Mouse (Mus musculus): Measurements from ENCODE around the gene Mov10l1. TPM values are rescaled to one million over a fixed set of nuclear protein-coding genes. Genes with fewer than 3 reads are reported as not detected.

Gene Mov10l1
- polyA plus RNA-seq, 1 experiment from 2014 or later = 0.05 TPM

GRCm38 (mm10) chr15:89076156-89076731 is 93.5 kb downstream of the Mov10l1 start:
- peak; percentile 68; the same call in 1 of the 2 replicates for ATAC-seq
- WGBS = under 1% methylated on average over 27 of the region's 39 CpGs
- H3K4me1 ChIP-seq (ENCODE audit: control insufficient read depth, insufficient read depth, low read depth, low read length) = peaks cover 28% of the 10 kb centered on the region

DNA sequence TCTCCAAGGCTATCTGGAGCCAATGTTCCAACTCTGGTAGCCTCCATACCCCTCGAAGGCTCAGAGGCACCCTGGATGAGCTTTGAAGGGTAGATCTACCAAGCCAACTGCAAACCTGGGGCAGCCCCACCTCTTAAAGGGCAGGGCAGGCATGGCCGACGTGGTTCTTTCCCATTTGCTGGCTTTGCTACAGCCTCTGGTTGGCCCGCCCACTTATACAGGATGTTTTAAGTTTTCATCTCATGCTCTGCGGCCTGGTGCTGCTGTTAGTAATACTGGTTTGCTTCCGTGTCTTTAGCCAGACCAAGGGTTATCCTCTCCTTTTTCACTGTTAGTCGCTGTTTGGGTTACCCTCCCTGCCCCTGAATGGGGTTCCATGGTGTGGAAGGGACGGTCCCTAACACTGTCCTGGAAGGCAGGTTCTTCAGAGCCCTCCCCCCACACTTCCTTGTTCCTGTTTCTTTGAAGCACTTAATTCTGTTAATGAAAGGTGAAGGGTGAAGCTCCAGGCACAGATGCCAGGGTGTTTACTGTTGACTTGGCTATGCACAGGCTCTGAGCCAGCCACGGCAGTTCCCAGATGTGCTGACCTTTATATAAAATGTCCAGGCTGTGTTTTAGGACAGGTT is 95.6 kb downstream of the Mov10l1 start:
- Histone ChIP-seq H3K9ac (ENCODE audit: low read depth, low read length) (peak overlapping the region; percentile 96), H3K36me3 (ENCODE audit: control insufficient read depth, insufficient read depth, low read length) (peaks cover 15% of the 10 kb centered on the region), H3K27me3 (replicated peaks; ENCODE audit: control insufficient read depth, insufficient read depth, low read length) (no peaks in the 10 kb centered on the region), H3K4me3 (ENCODE audit: low read length) (no peak overlapping the region), H3K4me1 (ENCODE audit: control insufficient read depth, insufficient read depth, low read depth, low read length) (peaks cover 28% of the 10 kb centered on the region), H3K27ac (ENCODE audit: low read depth, low read length) (no peak overlapping the region), H3K9me3 (ENCODE audit: control insufficient read depth, low read length) (no peaks in the 10 kb centered on the region), H3K4me2 (ENCODE audit: low read length) (peak overlapping the region; percentile 65)
- 70% methylated on average over 9 of the region's 9 CpGs for WGBS
- no peak for ATAC-seq

More at GRCm38 (mm10) chr15:89076156-89076731, 93.5 kb downstream of the Mov10l1 start:
- Histone ChIP-seq H3K36me3 (ENCODE audit: control insufficient read depth, insufficient read depth, low read length) (no peaks in the 10 kb centered on the region), H3K27me3 (replicated peaks; ENCODE audit: control insufficient read depth, insufficient read depth, low read length) (no peaks in the 10 kb centered on the region), H3K27ac (ENCODE audit: low read depth, low read length) (peak overlapping the region; percentile 90), H3K9ac (ENCODE audit: low read depth, low read length) (peak overlapping the region; percentile 96), H3K4me2 (ENCODE audit: low read length) (peak overlapping the region; percentile 65), H3K9me3 (ENCODE audit: control insufficient read depth, low read length) (no peaks in the 10 kb centered on the region), H3K4me3 (ENCODE audit: low read length) (peak overlapping the region; percentile 89)

DNA sequence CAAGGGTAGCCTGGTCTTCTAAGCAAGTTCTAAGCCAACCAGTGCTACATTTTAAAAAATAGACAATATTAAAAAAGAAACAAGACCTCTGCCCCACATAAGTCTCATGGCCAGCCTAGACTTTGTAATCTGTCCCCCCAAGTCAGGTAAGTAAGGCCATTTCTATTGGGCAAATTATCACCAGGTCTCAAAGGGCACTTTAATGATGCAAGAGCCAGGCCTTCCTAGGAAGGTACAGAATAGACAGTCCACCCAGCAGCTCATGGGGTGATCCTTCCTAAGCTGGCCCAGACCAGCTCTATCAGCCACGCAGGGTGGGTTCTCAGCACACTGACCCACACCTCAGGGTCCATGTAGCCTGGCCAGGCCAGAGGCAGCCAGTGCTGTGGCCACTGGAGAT is 101.2 kb downstream of the Mov10l1 start:
- Histone ChIP-seq H3K9me3 (ENCODE audit: control insufficient read depth, low read length) (no peaks in the 10 kb centered on the region), H3K27ac (ENCODE audit: low read depth, low read length) (no peak overlapping the region), H3K27me3 (replicated peaks; ENCODE audit: control insufficient read depth, insufficient read depth, low read length) (no peaks in the 10 kb centered on the region), H3K4me2 (ENCODE audit: low read length) (no peak overlapping the region), H3K4me1 (ENCODE audit: control insufficient read depth, insufficient read depth, low read depth, low read length) (peaks cover 5% of the 10 kb centered on the region), H3K4me3 (ENCODE audit: low read length) (no peak overlapping the region), H3K9ac (ENCODE audit: low read depth, low read length) (no peak overlapping the region), H3K36me3 (ENCODE audit: control insufficient read depth, insufficient read depth, low read length) (peaks cover 45% of the 10 kb centered on the region)
- WGBS = 100% methylated on average over 1 of the region's 1 CpGs
- ATAC-seq = no peak

- Histone ChIP-seq H3K9me3 (ENCODE audit: control insufficient read depth, low read length) (no peaks in the 10 kb centered on the region), H3K4me3 (ENCODE audit: low read length) (no peak overlapping the region), H3K4me2 (ENCODE audit: low read length) (no peak overlapping the region), H3K36me3 (ENCODE audit: control insufficient read depth, insufficient read depth, low read length) (peaks cover 45% of the 10 kb centered on the region), H3K27ac (ENCODE audit: low read depth, low read length) (no peak overlapping the region), H3K27me3 (replicated peaks; ENCODE audit: control insufficient read depth, insufficient read depth, low read length) (no peaks in the 10 kb centered on the region), H3K9ac (ENCODE audit: low read depth, low read length) (no peak overlapping the region), H3K4me1 (ENCODE audit: control insufficient read depth, insufficient read depth, low read depth, low read length) (peaks cover 5% of the 10 kb centered on the region)
- 98% methylated on average over 2 of the region's 2 CpGs for WGBS
- ATAC-seq = no peak
These were observed 102.1 kb downstream of the Mov10l1 start for GRCm38 (mm10) chr15:89084826-89085225.

GRCm38 (mm10) chr15:89088607-89089247 is 106.0 kb downstream of the Mov10l1 start, which contains the start of gene Selenoo:
Gene Selenoo (plus strand): TSS chr15:89089084.
- Histone ChIP-seq H3K27me3 (replicated peaks; ENCODE audit: control insufficient read depth, insufficient read depth, low read length) (no peaks in the 10 kb centered on the region), H3K4me2 (ENCODE audit: low read length) (peak within 1 kb of the TSS; percentile 96), H3K36me3 (ENCODE audit: control insufficient read depth, insufficient read depth, low read length) (peaks cover 35% of the 10 kb centered on the region), H3K27ac (ENCODE audit: low read depth, low read length) (peak within 1 kb of the TSS; percentile 72), H3K9me3 (ENCODE audit: control insufficient read depth, low read length) (no peaks in the 10 kb centered on the region), H3K4me3 (ENCODE audit: low read length) (peak within 1 kb of the TSS; percentile 96), H3K9ac (ENCODE audit: low read depth, low read length) (peak within 1 kb of the TSS; percentile 95), H3K4me1 (ENCODE audit: control insufficient read depth, insufficient read depth, low read depth, low read length) (peaks cover 15% of the 10 kb centered on the region)
- ATAC-seq = peak; percentile 95
- 2% methylated on average over 37 of the region's 38 CpGs for WGBS

DNA sequence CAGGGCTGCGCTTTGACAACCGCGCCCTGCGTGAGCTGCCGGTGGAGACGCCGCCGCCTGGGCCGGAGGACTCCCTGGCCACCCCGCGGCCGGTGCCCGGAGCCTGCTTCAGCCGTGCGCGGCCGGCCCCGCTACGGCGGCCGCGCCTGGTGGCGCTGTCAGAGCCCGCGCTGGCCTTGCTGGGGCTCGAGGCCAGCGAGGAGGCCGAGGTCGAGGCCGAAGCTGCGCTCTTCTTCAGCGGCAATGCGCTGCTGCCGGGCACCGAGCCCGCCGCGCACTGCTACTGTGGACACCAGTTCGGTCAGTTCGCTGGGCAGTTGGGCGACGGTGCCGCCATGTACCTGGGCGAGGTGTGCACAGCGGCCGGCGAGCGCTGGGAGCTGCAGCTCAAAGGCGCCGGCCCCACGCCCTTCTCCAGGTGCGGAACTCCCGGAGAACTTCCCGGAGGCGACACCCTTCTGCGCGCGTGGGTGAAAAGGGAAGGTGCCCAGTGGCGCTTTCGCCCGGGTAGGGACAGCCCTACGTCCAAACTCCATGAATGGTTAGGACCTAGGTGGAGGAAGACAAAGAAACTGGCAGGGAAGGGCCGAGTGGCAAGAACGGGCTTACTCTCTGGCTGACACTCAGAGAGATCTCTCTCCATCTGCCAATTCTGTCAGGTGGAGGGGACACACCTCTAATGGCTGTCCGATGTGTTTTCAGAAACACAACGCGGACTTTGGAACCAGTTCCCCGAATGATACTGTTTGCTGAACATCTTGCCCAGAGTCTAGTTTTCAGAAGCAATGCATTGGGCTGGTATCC is 106.7 kb downstream of the Mov10l1 start:
- 7% methylated on average over 37 of the region's 68 CpGs for WGBS
- Histone ChIP-seq H3K9ac (ENCODE audit: low read depth, low read length) (peak overlapping the region; percentile 95), H3K27ac (ENCODE audit: low read depth, low read length) (peak overlapping the region; percentile 72), H3K9me3 (ENCODE audit: control insufficient read depth, low read length) (no peaks in the 10 kb centered on the region), H3K36me3 (ENCODE audit: control insufficient read depth, insufficient read depth, low read length) (peaks cover 36% of the 10 kb centered on the region), H3K4me1 (ENCODE audit: control insufficient read depth, insufficient read depth, low read depth, low read length) (peaks cover 15% of the 10 kb centered on the region), H3K4me3 (ENCODE audit: low read length) (peak overlapping the region; percentile 96), H3K4me2 (ENCODE audit: low read length) (peak overlapping the region; percentile 96), H3K27me3 (replicated peaks; ENCODE audit: control insufficient read depth, insufficient read depth, low read length) (no peaks in the 10 kb centered on the region)
- peak; percentile 74 for ATAC-seq

DNA sequence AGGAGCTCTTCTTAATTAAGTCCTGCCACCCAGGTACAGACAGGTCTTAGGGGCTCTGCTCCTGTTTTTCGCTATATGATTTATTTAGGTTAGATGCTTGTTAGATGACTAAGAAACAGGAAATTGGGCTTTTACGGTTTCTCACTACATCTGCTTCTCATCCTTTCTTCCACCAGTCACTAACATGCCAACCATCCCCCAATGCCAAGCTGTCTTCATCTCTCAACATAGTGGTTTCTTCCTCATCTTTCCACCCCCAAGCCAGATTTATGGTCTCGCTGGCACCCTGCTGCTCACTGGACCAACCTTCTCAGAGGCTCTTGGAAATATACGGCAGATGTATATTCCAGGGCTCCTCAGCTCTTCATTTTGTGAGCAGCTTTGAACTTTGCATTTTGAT is 108.0 kb downstream of the Mov10l1 start:
- no peak for ATAC-seq
- H3K4me1 ChIP-seq (ENCODE audit: control insufficient read depth, insufficient read depth, low read depth, low read length) = peaks cover 15% of the 10 kb centered on the region
- no peak overlapping the region for H3K4me2 ChIP-seq (ENCODE audit: low read length)
- no peak overlapping the region for H3K27ac ChIP-seq (ENCODE audit: low read depth, low read length)
- no peak overlapping the region for H3K4me3 ChIP-seq (ENCODE audit: low read length)
- 90% methylated on average over 4 of the region's 4 CpGs for WGBS
- H3K9ac ChIP-seq (ENCODE audit: low read depth, low read length) = no peak overlapping the region
- H3K9me3 ChIP-seq (ENCODE audit: control insufficient read depth, low read length) = no peaks in the 10 kb centered on the region
- no peaks in the 10 kb centered on the region for H3K27me3 ChIP-seq (replicated peaks; ENCODE audit: control insufficient read depth, insufficient read depth, low read length)
- peaks cover 36% of the 10 kb centered on the region for H3K36me3 ChIP-seq (ENCODE audit: control insufficient read depth, insufficient read depth, low read length)

- no peak for ATAC-seq
- no peaks in the 10 kb centered on the region for H3K27me3 ChIP-seq (replicated peaks; ENCODE audit: control insufficient read depth, insufficient read depth, low read length)
- H3K4me1 ChIP-seq (ENCODE audit: control insufficient read depth, insufficient read depth, low read depth, low read length) = peaks cover 15% of the 10 kb centered on the region
- 77% methylated on average over 5 of the region's 5 CpGs for WGBS
- H3K36me3 ChIP-seq (ENCODE audit: control insufficient read depth, insufficient read depth, low read length) = peaks cover 36% of the 10 kb centered on the region
- no peak overlapping the region for H3K4me3 ChIP-seq (ENCODE audit: low read length)
- no peak overlapping the region for H3K27ac ChIP-seq (ENCODE audit: low read depth, low read length)
- no peak overlapping the region for H3K9ac ChIP-seq (ENCODE audit: low read depth, low read length)
- H3K9me3 ChIP-seq (ENCODE audit: control insufficient read depth, low read length) = no peaks in the 10 kb centered on the region
- no peak overlapping the region for H3K4me2 ChIP-seq (ENCODE audit: low read length)
These were observed 109.5 kb downstream of the Mov10l1 start for GRCm38 (mm10) chr15:89092181-89092580.

GRCm38 (mm10) chr15:89097450-89097849 is 114.7 kb downstream of the Mov10l1 start:
- Histone ChIP-seq H3K9me3 (ENCODE audit: control insufficient read depth, low read length) (no peaks in the 10 kb centered on the region), H3K9ac (ENCODE audit: low read depth, low read length) (no peak overlapping the region), H3K4me2 (ENCODE audit: low read length) (no peak overlapping the region), H3K4me1 (ENCODE audit: control insufficient read depth, insufficient read depth, low read depth, low read length) (no peaks in the 10 kb centered on the region), H3K27ac (ENCODE audit: low read depth, low read length) (no peak overlapping the region), H3K4me3 (ENCODE audit: low read length) (no peak overlapping the region), H3K27me3 (replicated peaks; ENCODE audit: control insufficient read depth, insufficient read depth, low read length) (no peaks in the 10 kb centered on the region), H3K36me3 (ENCODE audit: control insufficient read depth, insufficient read depth, low read length) (peaks cover 78% of the 10 kb centered on the region)
- 93% methylated on average over 5 of the region's 5 CpGs for WGBS
- no peak for ATAC-seq
